Mouse (Mus musculus) heart, postnatal 0 days (tissue): Measurements from ENCODE around the gene 1700061G19Rik. TPM values are rescaled to one million over a fixed set of nuclear protein-coding genes. Genes with fewer than 3 reads are reported as not detected.

ENCODE experiments used
- ATAC-seq: fragments of 200-750 bp; cut with Nextera tagmentation; 2 replicates; pipeline ENCODE4 v1.8.0; 2017; ENCODE audit warnings: low read depth, moderate number of reproducible peaks, moderate library complexity; ENCODE audit not compliant: insufficient read depth
- DNase-seq: peaks from one replicate; pipeline ENCODE4 v3.0.0-alpha.2; 2016; ENCODE audit warnings: low spot score
- H3K27ac ChIP-seq: fragments of 300-500 bp; sonication (generic); 2 replicates; pipeline ENCODE4 v1.5.1; 2014; ENCODE audit warnings: low read depth, mild to moderate bottlenecking
- H3K27me3 ChIP-seq: fragments of 300-500 bp; sonication (generic); 2 replicates; pipeline ENCODE4 v1.6.1; 2014; ENCODE audit warnings: low read length, mixed read lengths; ENCODE audit not compliant: control insufficient read depth, insufficient read depth
- H3K36me3 ChIP-seq: fragments of 300-500 bp; sonication (generic); replicated peaks from 2 replicates; pipeline ENCODE4 v1.6.1; 2014; ENCODE audit warnings: low read length, mixed read lengths; ENCODE audit not compliant: control insufficient read depth, insufficient read depth
- H3K4me1 ChIP-seq: fragments of 300-500 bp; sonication (generic); 2 replicates; pipeline ENCODE4 v1.6.1; 2014; ENCODE audit warnings: antibody characterized with exemption; ENCODE audit not compliant: control insufficient read depth, insufficient read depth
- H3K4me2 ChIP-seq: fragments of 300-500 bp; sonication (generic); 2 replicates; pipeline ENCODE4 v1.6.1; 2014; ENCODE audit warnings: low read depth, mild to moderate bottlenecking, low read length, moderate library complexity
- H3K4me3 ChIP-seq: fragments of 300-500 bp; sonication (generic); 2 replicates; pipeline ENCODE4 v1.5.1; 2014; ENCODE audit warnings: low read depth, low read length
- H3K9ac ChIP-seq: fragments of 300-500 bp; sonication (generic); replicated peaks from 2 replicates; pipeline ENCODE4 v1.6.1; 2014; ENCODE audit warnings: low read depth, low read length, mixed read lengths
- H3K9me3 ChIP-seq: fragments of 300-500 bp; sonication (generic); replicated peaks from 2 replicates; pipeline ENCODE4 v1.6.1; 2016; ENCODE audit warnings: low read length; ENCODE audit not compliant: control insufficient read depth
- CTCF ChIP-seq: IDR thresholded peaks from 2 replicates; pipeline ENCODE4 v1.5.1; 2016; ENCODE audit warnings: antibody characterized with exemption, control low read depth, low read depth
- EP300 ChIP-seq: IDR thresholded peaks from 2 replicates; pipeline ENCODE4 v1.6.1; 2016; ENCODE audit warnings: antibody characterized with exemption, low read depth
- WGBS: fragments of 180-500 bp; shearing (Covaris S2); extraction: QIAGEN DNeasy Blood & Tissue Kit; methylation state at CpG from one replicate; pipeline ENCODE4 v1.1.7; 2014; 5-methylcytosine and 5-hydroxymethylcytosine counted together
- polyA plus RNA-seq: library from polyadenylated mRNA; unstranded; fragments of >200 nt; fragmentation: Nextera tagmentation; extraction: Ambion mirVana; gene quantifications from 2 replicates; pipeline ENCODE4 v1.2.1, GENCODE M21; 2015
- total RNA-seq: library from RNA; depleted of rRNA; stranded (reverse); fragments of >200 nt; gene quantifications from 2 replicates; pipeline ENCODE4 v1.2.3, GENCODE M21; 2014; ENCODE audit warnings: low replicate concordance

The 1700061G19Rik gene
- total and polyA plus RNA-seq, 2 experiments from 2014 or later, result 0.36 TPM; not detected in 1

- H3K36me3 ChIP-seq, result peaks cover 20% of the 10 kb centered on the region
- no peak for ATAC-seq
- no peak overlapping the region for H3K27ac ChIP-seq
- H3K9me3 ChIP-seq, result no peaks in the 10 kb centered on the region
- H3K4me1 ChIP-seq, result no peaks in the 10 kb centered on the region; the same call in 1 of the 2 replicates
- no peak overlapping the region for H3K9ac ChIP-seq
- TF ChIP-seq EP300 (no peak), CTCF (no peak)
- 82% methylated on average over 2 of the region's 2 CpGs for WGBS
- no peaks in the 10 kb centered on the region for H3K27me3 ChIP-seq
- no peak for DNase-seq
- no peak overlapping the region for H3K4me2 ChIP-seq
- H3K4me3 ChIP-seq, result no peak overlapping the region
Measured at GRCm38 (mm10) chr17:56925998-56926397, 50.7 kb downstream of the 1700061G19Rik start.

GRCm38 (mm10) chr17:56929101-56929500 is 53.8 kb downstream of the 1700061G19Rik start:
- ATAC-seq, result peak; percentile 19; the same call in 1 of the 2 replicates
- no peaks in the 10 kb centered on the region for H3K27me3 ChIP-seq
- H3K4me2 ChIP-seq, result no peak overlapping the region
- H3K36me3 ChIP-seq, result 0 out of 2 replicates have a peak, but pooled peaks cover 9% of the 10 kb centered on the region
- peak overlapping the region; percentile 5; the same call in 1 of the 2 replicates for H3K27ac ChIP-seq
- no peak overlapping the region for H3K9ac ChIP-seq
- H3K9me3 ChIP-seq, result no peaks in the 10 kb centered on the region
- no peak overlapping the region for H3K4me3 ChIP-seq
- peaks cover 3% of the 10 kb centered on the region for H3K4me1 ChIP-seq
- TF ChIP-seq CTCF (no peak), EP300 (no peak)
- DNase-seq, result peak; percentile 16

- H3K4me1 ChIP-seq, result peaks cover 7% of the 10 kb centered on the region
- H3K9ac ChIP-seq, result no peak overlapping the region
- DNase-seq (no peak), ATAC-seq (no peak)
- no peaks in the 10 kb centered on the region for H3K9me3 ChIP-seq
- H3K4me3 ChIP-seq, result no peak overlapping the region
- H3K36me3 ChIP-seq, result 0 out of 2 replicates have a peak, but pooled peaks cover 5% of the 10 kb centered on the region
- H3K27ac ChIP-seq, result peak overlapping the region; percentile 5; the same call in 1 of the 2 replicates
- WGBS, result 60% methylated on average over 1 of the region's 1 CpGs
- TF ChIP-seq EP300, result no peak
- TF ChIP-seq CTCF, result no peak
- H3K4me2 ChIP-seq, result no peak overlapping the region
- H3K27me3 ChIP-seq, result no peaks in the 10 kb centered on the region
Measured at GRCm38 (mm10) chr17:56929530-56929929, 54.3 kb downstream of the 1700061G19Rik start.

GRCm38 (mm10) chr17:56930026-56930425 is 54.7 kb downstream of the 1700061G19Rik start:
- ATAC-seq (no peak), DNase-seq (no peak)
- Histone ChIP-seq H3K4me3 (no peak overlapping the region), H3K27ac (no peak overlapping the region), H3K9me3 (no peaks in the 10 kb centered on the region), H3K27me3 (no peaks in the 10 kb centered on the region), H3K4me1 (peaks cover 10% of the 10 kb centered on the region), H3K9ac (no peak overlapping the region), H3K4me2 (no peak overlapping the region), H3K36me3 (0 out of 2 replicates have a peak, but pooled peaks cover 3% of the 10 kb centered on the region)
- TF ChIP-seq CTCF (no peak), EP300 (no peak)
- WGBS, result 76% methylated on average over 8 of the region's 8 CpGs

GRCm38 (mm10) chr17:56933395-56933794 is 58.1 kb downstream of the 1700061G19Rik start:
- Histone ChIP-seq H3K9ac (no peak overlapping the region), H3K27me3 (no peaks in the 10 kb centered on the region), H3K9me3 (no peaks in the 10 kb centered on the region), H3K4me1 (peaks cover 10% of the 10 kb centered on the region), H3K4me2 (no peak overlapping the region), H3K36me3 (no peaks in the 10 kb centered on the region), H3K4me3 (no peak overlapping the region), H3K27ac (no peak overlapping the region)
- ATAC-seq, result no peak
- no peak for DNase-seq
- 90% methylated on average over 2 of the region's 2 CpGs for WGBS
- no peak for TF ChIP-seq EP300
